Mouse (Mus musculus) forebrain, embryonic 11.5 days (tissue): ENCODE data around the gene Mat2b. TPM values are rescaled to one million over a fixed set of nuclear protein-coding genes. Genes with fewer than 3 reads are reported as not detected.

ENCODE experiments used
- ATAC-seq: fragments of 200-750 bp; cut with Nextera tagmentation; replicated peaks from 2 replicates; pipeline ENCODE4 v1.8.0; 2017; ENCODE audit warnings: moderate TSS enrichment; ENCODE audit not compliant: low FRiP score
- DNase-seq: peaks from one replicate; pipeline ENCODE4 v3.0.0-alpha.2; 2017; ENCODE audit warnings: low spot score
- H3K27ac ChIP-seq: fragments of 300-500 bp; sonication (generic); 2 replicates; pipeline ENCODE4 v1.5.1; 2014; ENCODE audit warnings: low read depth, low read length
- H3K27me3 ChIP-seq: fragments of 300-500 bp; sonication (generic); 2 replicates; pipeline ENCODE4 v1.6.1; 2014; ENCODE audit warnings: mild to moderate bottlenecking, low read length, mixed read lengths; ENCODE audit not compliant: control insufficient read depth, insufficient read depth
- H3K36me3 ChIP-seq: fragments of 300-500 bp; sonication (generic); 2 replicates; pipeline ENCODE4 v1.6.1; 2014; ENCODE audit warnings: mild to moderate bottlenecking, low read length, moderate library complexity, mixed read lengths; ENCODE audit not compliant: control insufficient read depth, insufficient read depth
- H3K4me1 ChIP-seq: fragments of 300-500 bp; sonication (generic); replicated peaks from 2 replicates; pipeline ENCODE4 v1.6.1; 2014; ENCODE audit warnings: low read length, mixed read lengths; ENCODE audit not compliant: control insufficient read depth, insufficient read depth
- H3K4me2 ChIP-seq: fragments of 300-500 bp; sonication (generic); 2 replicates; pipeline ENCODE4 v1.6.1; 2014; ENCODE audit warnings: low read depth, mild to moderate bottlenecking, low read length, moderate library complexity, mixed read lengths; ENCODE audit not compliant: severe bottlenecking
- H3K4me3 ChIP-seq: fragments of 300-500 bp; sonication (generic); 2 replicates; pipeline ENCODE4 v1.5.1; 2014; ENCODE audit warnings: low read depth, low read length
- H3K9ac ChIP-seq: fragments of 300-500 bp; sonication (generic); 2 replicates; pipeline ENCODE4 v1.6.1; 2014; ENCODE audit warnings: low read length
- H3K9me3 ChIP-seq: fragments of 300-500 bp; sonication (generic); 2 replicates; pipeline ENCODE4 v1.6.1; 2016; ENCODE audit warnings: low read length, mixed read lengths; ENCODE audit not compliant: control insufficient read depth
- WGBS: fragments of 180-500 bp; shearing (Covaris S2); extraction: QIAGEN DNeasy Blood & Tissue Kit; methylation state at CpG from one replicate; pipeline ENCODE4 v1.1.7; 2014; 5-methylcytosine and 5-hydroxymethylcytosine counted together
- polyA plus RNA-seq: library from polyadenylated mRNA; unstranded; fragments of >200 nt; fragmentation: Nextera tagmentation; extraction: Ambion mirVana; gene quantifications from 2 replicates; pipeline ENCODE4 v1.2.1, GENCODE M21; 2014

The Mat2b gene
- 91.6 and 96.5 TPM in 2 replicates for polyA plus RNA-seq

- no peak for DNase-seq
- peaks cover 3% of the 10 kb centered on the region; the same call in 1 of the 2 replicates for H3K36me3 ChIP-seq
- peak within 1 kb of the TSS; percentile 87 for H3K9ac ChIP-seq
- peaks cover 6% of the 10 kb centered on the region; the same call in 1 of the 2 replicates for H3K4me1 ChIP-seq
- peak within 1 kb of the TSS; percentile 62 for H3K4me2 ChIP-seq
- peak within 1 kb of the TSS; percentile 80 for H3K4me3 ChIP-seq
- no peak for ATAC-seq
- WGBS = 91% methylated on average over 9 of the region's 9 CpGs
- H3K9me3 ChIP-seq = no peaks in the 10 kb centered on the region; the same call in 1 of the 2 replicates
- peak within 1 kb of the TSS; percentile 93 for H3K27ac ChIP-seq
- H3K27me3 ChIP-seq = no peaks in the 10 kb centered on the region
Observed at GRCm38 (mm10) chr11:40695103-40695502, at the start of gene Mat2b. Gene Mat2b, minus strand, starts transcription at chr11:40695203.

GRCm38 (mm10) chr11:40744348-40744747 lies 49.3 kb upstream of the Mat2b start:
- H3K9ac ChIP-seq = no peak overlapping the region
- no peaks in the 10 kb centered on the region for H3K27me3 ChIP-seq
- H3K27ac ChIP-seq = no peak overlapping the region
- H3K36me3 ChIP-seq = no peaks in the 10 kb centered on the region; the same call in 1 of the 2 replicates
- WGBS = 91% methylated on average over 3 of the region's 3 CpGs
- no peaks in the 10 kb centered on the region for H3K9me3 ChIP-seq
- DNase-seq (no peak), ATAC-seq (no peak)
- no peaks in the 10 kb centered on the region for H3K4me1 ChIP-seq
- no peak overlapping the region for H3K4me3 ChIP-seq
- no peak overlapping the region for H3K4me2 ChIP-seq

- H3K27me3 ChIP-seq = no peaks in the 10 kb centered on the region
- no peak overlapping the region for H3K9ac ChIP-seq
- H3K27ac ChIP-seq = no peak overlapping the region
- no peak overlapping the region for H3K4me3 ChIP-seq
- H3K4me1 ChIP-seq = no peaks in the 10 kb centered on the region
- H3K36me3 ChIP-seq = peaks cover 3% of the 10 kb centered on the region; the same call in 1 of the 2 replicates
- no peaks in the 10 kb centered on the region for H3K9me3 ChIP-seq
- 92% methylated on average over 12 of the region's 12 CpGs for WGBS
- DNase-seq (no peak), ATAC-seq (no peak)
- H3K4me2 ChIP-seq = no peak overlapping the region
Observed at GRCm38 (mm10) chr11:40741605-40742262, 46.7 kb upstream of the Mat2b start.

DNA sequence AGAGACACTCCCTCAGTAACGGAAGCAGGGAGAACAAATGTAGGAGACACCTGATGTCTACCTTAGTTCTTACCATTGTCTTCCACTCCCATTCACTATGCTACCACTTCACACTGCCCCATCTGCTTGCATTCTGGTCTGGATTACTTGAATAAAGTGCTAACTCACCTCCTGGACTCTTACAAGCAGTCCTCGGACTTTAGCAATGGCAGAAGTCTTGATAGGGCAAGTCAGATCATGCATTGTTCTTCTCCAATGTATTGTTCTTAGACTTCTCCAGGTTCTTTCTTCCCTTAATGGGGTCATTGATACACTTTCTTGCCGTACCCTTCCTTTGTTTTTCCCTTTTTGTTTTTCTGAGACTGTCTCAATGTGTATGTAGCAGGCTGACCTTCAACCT lies 42.4 kb upstream of the Mat2b start:
- H3K4me2 ChIP-seq = no peak overlapping the region
- ATAC-seq = no peak
- H3K4me3 ChIP-seq = no peak overlapping the region
- DNase-seq = no peak
- 0 out of 2 replicates have a peak, but pooled peaks cover 5% of the 10 kb centered on the region for H3K4me1 ChIP-seq
- no peak overlapping the region for H3K27ac ChIP-seq
- no peak overlapping the region for H3K9ac ChIP-seq
- peaks cover 7% of the 10 kb centered on the region; the same call in 1 of the 2 replicates for H3K36me3 ChIP-seq
- no peaks in the 10 kb centered on the region for H3K9me3 ChIP-seq
- WGBS = 86% methylated on average over 3 of the region's 3 CpGs
- H3K27me3 ChIP-seq = no peaks in the 10 kb centered on the region

DNA sequence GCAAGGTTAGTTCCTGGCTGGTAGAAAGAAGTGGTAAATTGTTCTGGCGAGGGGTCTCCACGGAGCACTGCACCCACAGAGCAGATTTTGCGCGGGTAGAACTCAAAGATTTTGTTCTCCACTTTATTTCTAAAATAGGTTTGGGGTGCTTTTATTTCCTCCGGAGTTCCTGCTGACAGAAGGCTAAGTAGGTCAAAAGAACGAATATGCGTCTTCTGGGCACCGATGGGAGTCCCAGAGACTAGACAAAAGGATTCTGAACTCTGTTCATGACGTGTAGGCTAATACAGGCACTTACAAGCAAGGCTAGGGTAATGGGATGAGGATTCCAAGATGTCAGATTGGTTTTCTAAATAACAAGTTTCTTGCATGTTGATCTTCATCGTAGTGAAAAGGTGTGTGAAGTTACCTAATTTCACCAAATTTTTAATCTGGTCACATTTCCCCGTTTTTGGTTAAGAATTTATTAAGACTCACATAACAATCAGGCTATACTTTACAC lies 39.3 kb upstream of the Mat2b start:
- ATAC-seq = no peak
- DNase-seq = no peak
- Histone ChIP-seq H3K4me2 (peak overlapping the region; percentile 81), H3K36me3 (peaks cover 7% of the 10 kb centered on the region; the same call in 1 of the 2 replicates), H3K27me3 (no peaks in the 10 kb centered on the region), H3K27ac (peak overlapping the region; percentile 76; the same call in 1 of the 2 replicates), H3K4me3 (peak overlapping the region; percentile 85), H3K4me1 (peaks cover 8% of the 10 kb centered on the region; the same call in 1 of the 2 replicates), H3K9ac (peak overlapping the region; percentile 97), H3K9me3 (no peaks in the 10 kb centered on the region)
- WGBS = 5% methylated on average over 11 of the region's 11 CpGs

DNA sequence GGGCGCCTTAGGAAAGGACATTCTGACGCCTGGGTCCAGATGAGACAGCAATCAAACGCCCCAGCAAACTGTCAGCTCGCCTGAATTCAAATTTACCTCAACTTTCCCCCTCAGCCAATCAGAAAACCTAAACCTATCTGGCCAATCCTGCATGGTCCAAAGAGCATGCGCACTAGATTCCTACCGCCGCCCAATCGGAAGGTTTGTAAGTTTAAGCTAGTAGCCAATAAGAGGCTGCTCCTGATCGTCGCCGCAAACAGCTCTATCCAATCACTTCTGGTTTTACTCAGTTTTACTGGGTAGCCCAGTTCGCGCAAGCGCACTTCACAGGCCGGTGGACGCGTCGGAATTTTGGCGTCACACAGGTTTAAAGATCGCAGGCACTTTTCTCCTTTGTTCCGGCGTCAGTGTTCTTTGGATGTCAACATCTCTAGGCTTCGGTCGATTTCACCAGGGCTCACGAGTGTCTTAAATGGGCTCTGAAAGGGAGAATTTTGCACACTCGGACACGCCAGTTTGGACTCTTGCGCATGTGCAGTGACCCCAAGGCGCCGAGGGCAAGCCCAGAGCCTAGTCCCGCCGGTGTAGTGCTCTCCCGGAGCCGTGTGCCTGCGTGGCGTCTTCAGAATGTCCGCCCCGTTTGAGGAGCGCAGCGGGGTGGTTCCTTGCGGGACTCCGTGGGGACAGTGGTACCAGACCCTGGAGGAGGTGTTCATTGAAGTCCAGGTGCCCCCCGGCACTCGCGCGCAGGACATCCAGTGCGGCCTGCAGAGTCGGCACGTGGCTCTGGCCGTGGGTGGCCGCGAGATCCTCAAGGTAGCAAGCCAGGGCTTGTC lies 38.6 kb upstream of the Mat2b start, which contains the start of the genes Hmmr and Nudcd2:
Gene Hmmr, minus strand, starts transcription at position 84 of the 836 bp plus-strand sequence.
Gene Nudcd2, plus strand, starts transcription at position 329 of the 836 bp plus-strand sequence.
- Histone ChIP-seq H3K4me1 (peaks cover 8% of the 10 kb centered on the region; the same call in 1 of the 2 replicates), H3K9me3 (no peaks in the 10 kb centered on the region), H3K27ac (peak within 1 kb of the TSS; percentile 76), H3K36me3 (peaks cover 7% of the 10 kb centered on the region; the same call in 1 of the 2 replicates), H3K4me2 (peak within 1 kb of the TSS; percentile 81), H3K27me3 (no peaks in the 10 kb centered on the region), H3K4me3 (peak within 1 kb of the TSS; percentile 85), H3K9ac (peak within 1 kb of the TSS; percentile 97)
- DNase-seq = peak; percentile 95
- ATAC-seq = peak; percentile 99
- WGBS = under 1% methylated on average over 52 of the region's 52 CpGs

- ATAC-seq = peak; percentile 51
- no peak for DNase-seq
- Histone ChIP-seq H3K4me3 (peak overlapping the region; percentile 85), H3K9me3 (no peaks in the 10 kb centered on the region), H3K4me1 (peaks cover 8% of the 10 kb centered on the region; the same call in 1 of the 2 replicates), H3K27ac (no peak overlapping the region), H3K9ac (peak overlapping the region; percentile 66), H3K36me3 (peaks cover 7% of the 10 kb centered on the region; the same call in 1 of the 2 replicates), H3K4me2 (peak overlapping the region; percentile 40), H3K27me3 (no peaks in the 10 kb centered on the region)
- WGBS = 1% methylated on average over 14 of the region's 14 CpGs
Observed at GRCm38 (mm10) chr11:40732997-40733338, 38.0 kb upstream of the Mat2b start.

DNA sequence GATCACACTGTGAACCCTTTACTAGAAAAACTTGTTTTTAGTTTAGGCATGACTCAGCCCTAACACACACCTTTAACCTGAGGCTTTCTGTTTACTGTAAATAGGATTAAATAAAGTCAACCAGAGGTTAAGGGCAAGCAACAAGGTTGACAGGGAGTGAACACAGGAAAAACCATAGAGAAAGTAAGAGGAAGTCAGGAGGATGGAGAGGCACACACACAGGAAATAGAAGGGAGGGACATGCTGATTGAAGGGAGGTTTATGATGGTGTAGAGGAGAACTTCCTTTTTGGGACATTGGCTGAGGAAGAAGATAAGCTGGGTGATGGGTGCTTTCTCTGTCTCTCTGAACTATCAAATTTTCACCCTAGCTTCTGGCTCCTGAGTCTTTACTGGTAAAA lies 23.3 kb upstream of the Mat2b start:
- H3K36me3 ChIP-seq = peaks cover 27% of the 10 kb centered on the region
- ATAC-seq (no peak), DNase-seq (no peak)
- no peak overlapping the region for H3K9ac ChIP-seq
- H3K27ac ChIP-seq = no peak overlapping the region
- H3K4me2 ChIP-seq = no peak overlapping the region
- H3K4me3 ChIP-seq = no peak overlapping the region
- no peaks in the 10 kb centered on the region for H3K4me1 ChIP-seq
- no peaks in the 10 kb centered on the region for H3K27me3 ChIP-seq
- H3K9me3 ChIP-seq = no peaks in the 10 kb centered on the region
